Mouse (Mus musculus): ENCODE measurements around the gene Gm10184.
"Not testable (repeated sequence)": the region's sequence is repeated elsewhere in the genome, so short reads cannot be mapped to it uniquely, and the experiment has no call there.

Gene Gm10184

DNA sequence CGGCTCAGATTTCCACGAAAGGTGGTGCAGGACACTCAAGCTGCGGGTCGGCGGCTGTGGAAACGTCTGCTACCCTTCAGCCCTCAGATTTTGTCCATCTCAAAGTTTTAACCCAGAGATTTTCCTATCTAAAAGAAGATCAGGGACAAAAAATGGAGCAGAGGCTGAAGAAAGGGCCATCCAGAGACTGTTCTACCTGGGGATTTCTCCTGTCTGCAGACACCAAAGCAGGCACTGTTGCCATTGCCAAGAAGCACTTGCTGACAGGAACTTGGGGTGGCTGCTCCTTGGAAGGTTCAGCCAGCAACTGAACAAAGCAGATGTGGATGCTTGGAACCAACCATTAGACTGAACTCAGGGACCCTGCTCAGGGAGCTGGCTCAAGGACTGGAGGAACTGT, at the start of gene Gm10184:
Gene Gm10184 (minus strand): TSS at position 101 of the 400 bp plus-strand sequence.
- no peak for DNase-seq (ENCODE audit: low spot score in 2 of 2)

- DNase-seq (ENCODE audit: low spot score in 2 of 2): no peak
Observed at GRCm38 (mm10) chr17:89933950-89934349, 23.7 kb upstream of the Gm10184 start.

DNA sequence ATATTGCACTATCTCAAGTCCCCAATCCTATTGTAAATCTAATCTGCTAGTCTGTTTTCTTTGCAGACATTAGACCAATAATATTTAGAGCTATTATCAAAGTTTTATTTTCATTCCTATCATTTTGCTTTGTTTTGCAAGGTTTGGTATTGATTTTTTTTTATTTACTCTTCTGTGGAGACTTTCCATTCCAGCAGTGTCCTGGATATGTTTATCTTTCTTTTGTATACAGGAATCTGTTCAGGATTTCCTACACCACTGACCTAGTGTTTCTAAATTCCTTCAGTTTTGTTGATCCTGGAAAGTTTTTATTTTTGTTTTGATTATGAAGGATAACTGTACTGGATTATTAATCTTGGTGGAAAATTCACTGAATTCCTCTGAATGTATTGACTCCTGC, 2.6 kb downstream of the Gm10184 start:
- DNase-seq (ENCODE audit: low spot score in 2 of 2): no peak

- not testable (repeated sequence) for DNase-seq (ENCODE audit: low spot score in 2 of 2)
Observed at GRCm38 (mm10) chr17:89904701-89905100, 5.5 kb downstream of the Gm10184 start.

DNA sequence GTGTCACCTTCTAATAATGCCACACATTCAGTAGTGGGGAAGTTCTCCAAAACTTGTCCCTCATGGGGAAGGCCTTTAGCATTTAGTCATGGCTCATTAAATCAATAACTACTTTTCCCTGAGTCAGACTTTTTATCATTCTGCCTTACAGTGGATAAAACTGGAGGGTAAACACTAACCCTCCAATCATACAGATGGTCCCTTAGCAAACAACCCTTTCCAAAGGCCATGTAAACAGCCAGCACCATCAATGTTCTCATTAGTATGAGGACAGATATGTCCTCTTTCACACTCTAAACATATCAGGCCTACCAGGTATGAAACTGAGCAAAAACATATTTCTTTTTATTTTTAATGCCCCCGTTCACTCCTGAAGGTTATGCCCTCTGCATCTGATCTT, 7.5 kb downstream of the Gm10184 start:
- no peak for DNase-seq (ENCODE audit: low spot score in 2 of 2)

DNA sequence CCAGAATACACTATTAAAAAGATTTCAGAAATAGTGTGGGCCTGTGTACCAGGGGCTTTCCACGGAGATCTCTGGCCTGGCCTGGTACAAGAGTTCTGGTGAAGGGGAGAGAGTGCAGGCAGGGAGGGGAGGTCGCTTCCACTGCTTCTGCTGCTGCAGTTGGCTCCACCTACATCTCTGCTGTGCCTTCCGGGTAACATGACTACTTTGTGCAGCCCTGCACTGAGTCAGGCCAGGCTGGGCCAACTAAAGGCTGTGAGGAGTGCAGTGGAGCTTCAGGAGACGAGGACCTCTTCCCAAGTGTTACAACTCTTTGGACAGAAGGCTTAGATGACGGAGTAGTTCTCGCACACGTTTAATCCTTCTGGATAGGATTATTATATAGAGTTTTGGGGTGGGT, 9.6 kb downstream of the Gm10184 start:
- no peak for DNase-seq (ENCODE audit: low spot score in 2 of 2)

GRCm38 (mm10) chr17:89899813-89900212, 10.4 kb downstream of the Gm10184 start:
- no peak for DNase-seq (ENCODE audit: low spot score in 2 of 2)

- DNase-seq (ENCODE audit: low spot score in 2 of 2): no peak
Observed at GRCm38 (mm10) chr17:89864996-89865395, 45.3 kb downstream of the Gm10184 start.
